Mouse (Mus musculus): ENCODE data around the gene Kif14. TPM values are rescaled to one million over a fixed set of nuclear protein-coding genes. Genes with fewer than 3 reads are reported as not detected.

Gene Kif14
- total RNA-seq, 1 experiment, result 12.2 TPM

- H3K4me3 ChIP-seq (ENCODE audit: insufficient read depth in 1 of 2, low read depth in 1 of 2, low read length in 2 of 2, poor library complexity in 1 of 2, severe bottlenecking in 1 of 2), result peak overlapping the region in 1 of 2 experiments; percentile 22; a peak in 2 of 4 replicates
- no peaks in the 10 kb centered on the region for H3K9me3 ChIP-seq (ENCODE audit: control insufficient read depth, insufficient read depth, low read depth, low read length)
- no peaks in the 10 kb centered on the region for H3K36me3 ChIP-seq (ENCODE audit: control insufficient read depth, insufficient read depth, low read length, poor library complexity, severe bottlenecking)
- peaks cover 2 to 6% of the 10 kb centered on the region in 2 experiments; a peak in 3 of 4 replicates for H3K4me1 ChIP-seq (ENCODE audit: control insufficient read depth in 2 of 2, insufficient read depth in 2 of 2, low read length in 2 of 2, poor library complexity in 1 of 2)
- TF ChIP-seq MAFK (IDR thresholded peaks at IDR 0.05; ENCODE audit: insufficient read depth, low read depth, low read length) (no peak), CHD2 (IDR thresholded peaks at IDR 0.05; ENCODE audit: low read depth, low read length) (no peak), ZC3H11A (IDR thresholded peaks at IDR 0.05; ENCODE audit: borderline replicate concordance, low read depth, low read length) (no peak), HCFC1 (IDR thresholded peaks at IDR 0.05; ENCODE audit: borderline replicate concordance, insufficient read depth, low read length) (no peak), ZNF384 (IDR thresholded peaks at IDR 0.05; ENCODE audit: low read depth, low read length) (no peak)
- H3K27ac ChIP-seq (ENCODE audit: insufficient read depth, low read depth, low read length, poor library complexity, severe bottlenecking), result no peak overlapping the region
- no peak for DNase-seq (ENCODE audit: low read depth, low spot score)
- H3K9ac ChIP-seq (ENCODE audit: insufficient read depth, low read depth, low read length, poor library complexity, severe bottlenecking), result no peak overlapping the region
- in situ Hi-C loops (cut with MboI; ENCODE audit: low sequenced_read_pairs in 2 of 2, unreplicated experiment in 2 of 2), result no loop called here
These were observed 3.7 kb upstream of the Kif14 start for GRCm38 (mm10) chr1:136462443-136462842.

GRCm38 (mm10) chr1:136465168-136465567, 975 bp upstream of the Kif14 start:
- no peak overlapping the region for H3K4me3 ChIP-seq (ENCODE audit: insufficient read depth in 1 of 2, low read depth in 1 of 2, low read length in 2 of 2, poor library complexity in 1 of 2, severe bottlenecking in 1 of 2)
- H3K27ac ChIP-seq (ENCODE audit: insufficient read depth, low read depth, low read length, poor library complexity, severe bottlenecking), result no peak overlapping the region
- H3K9ac ChIP-seq (ENCODE audit: insufficient read depth, low read depth, low read length, poor library complexity, severe bottlenecking), result no peak overlapping the region
- H3K36me3 ChIP-seq (ENCODE audit: control insufficient read depth, insufficient read depth, low read length, poor library complexity, severe bottlenecking), result peaks cover 10% of the 10 kb centered on the region
- H3K4me1 ChIP-seq (ENCODE audit: control insufficient read depth in 2 of 2, insufficient read depth in 2 of 2, low read length in 2 of 2, poor library complexity in 1 of 2), result peaks cover 6 to 9% of the 10 kb centered on the region in 2 experiments
- TF ChIP-seq HCFC1 (IDR thresholded peaks at IDR 0.05; ENCODE audit: borderline replicate concordance, insufficient read depth, low read length) (no peak), MAFK (IDR thresholded peaks at IDR 0.05; ENCODE audit: insufficient read depth, low read depth, low read length) (no peak), CHD2 (IDR thresholded peaks at IDR 0.05; ENCODE audit: low read depth, low read length) (no peak)
- in situ Hi-C loops (cut with MboI; ENCODE audit: low sequenced_read_pairs in 2 of 2, unreplicated experiment in 2 of 2), result no loop called here
- DNase-seq (ENCODE audit: low read depth, low spot score), result no peak
- no peaks in the 10 kb centered on the region for H3K9me3 ChIP-seq (ENCODE audit: control insufficient read depth, insufficient read depth, low read depth, low read length)

- Histone ChIP-seq H3K9me3 (ENCODE audit: control insufficient read depth, insufficient read depth, low read depth, low read length) (no peaks in the 10 kb centered on the region), H3K36me3 (ENCODE audit: control insufficient read depth, insufficient read depth, low read length, poor library complexity, severe bottlenecking) (peaks cover 17% of the 10 kb centered on the region), H3K9ac (ENCODE audit: insufficient read depth, low read depth, low read length, poor library complexity, severe bottlenecking) (no peak overlapping the region; the same call in 1 of the 2 replicates), H3K4me1 (ENCODE audit: control insufficient read depth in 2 of 2, insufficient read depth in 2 of 2, low read length in 2 of 2, poor library complexity in 1 of 2) (peaks cover 7 to 9% of the 10 kb centered on the region in 2 experiments), H3K27ac (ENCODE audit: insufficient read depth, low read depth, low read length, poor library complexity, severe bottlenecking) (no peak overlapping the region), H3K4me3 (ENCODE audit: insufficient read depth in 1 of 2, low read depth in 1 of 2, low read length in 2 of 2, poor library complexity in 1 of 2, severe bottlenecking in 1 of 2) (no peak overlapping the region)
- no peak for DNase-seq (ENCODE audit: low read depth, low spot score)
- in situ Hi-C loops (cut with MboI; ENCODE audit: low sequenced_read_pairs in 2 of 2, unreplicated experiment in 2 of 2), result no loop called here
- TF ChIP-seq CHD2 (IDR thresholded peaks at IDR 0.05; ENCODE audit: low read depth, low read length), result no peak
- TF ChIP-seq ZC3H11A (IDR thresholded peaks at IDR 0.05; ENCODE audit: borderline replicate concordance, low read depth, low read length), result no peak
- no peak for TF ChIP-seq MAFK (IDR thresholded peaks at IDR 0.05; ENCODE audit: insufficient read depth, low read depth, low read length)
- TF ChIP-seq ZNF384 (IDR thresholded peaks at IDR 0.05; ENCODE audit: low read depth, low read length), result no peak
These were observed 3.3 kb downstream of the Kif14 start for GRCm38 (mm10) chr1:136469408-136469807.

GRCm38 (mm10) chr1:136470471-136470870, 4.3 kb downstream of the Kif14 start:
- in situ Hi-C loops (cut with MboI; ENCODE audit: low sequenced_read_pairs in 2 of 2, unreplicated experiment in 2 of 2), result no loop called here
- no peak for DNase-seq (ENCODE audit: low read depth, low spot score)
- no peak overlapping the region for H3K9ac ChIP-seq (ENCODE audit: insufficient read depth, low read depth, low read length, poor library complexity, severe bottlenecking)
- H3K36me3 ChIP-seq (ENCODE audit: control insufficient read depth, insufficient read depth, low read length, poor library complexity, severe bottlenecking), result peaks cover 17% of the 10 kb centered on the region
- TF ChIP-seq HCFC1 (IDR thresholded peaks at IDR 0.05; ENCODE audit: borderline replicate concordance, insufficient read depth, low read length) (no peak), ZNF384 (IDR thresholded peaks at IDR 0.05; ENCODE audit: low read depth, low read length) (no peak), MAFK (IDR thresholded peaks at IDR 0.05; ENCODE audit: insufficient read depth, low read depth, low read length) (no peak), ZC3H11A (IDR thresholded peaks at IDR 0.05; ENCODE audit: borderline replicate concordance, low read depth, low read length) (no peak), CHD2 (IDR thresholded peaks at IDR 0.05; ENCODE audit: low read depth, low read length) (no peak)
- no peaks in the 10 kb centered on the region for H3K9me3 ChIP-seq (ENCODE audit: control insufficient read depth, insufficient read depth, low read depth, low read length)
- peak overlapping the region; percentile 51; the same call in 1 of the 2 replicates for H3K27ac ChIP-seq (ENCODE audit: insufficient read depth, low read depth, low read length, poor library complexity, severe bottlenecking)
- H3K4me1 ChIP-seq (ENCODE audit: control insufficient read depth in 2 of 2, insufficient read depth in 2 of 2, low read length in 2 of 2, poor library complexity in 1 of 2), result peaks cover 7 to 9% of the 10 kb centered on the region in 2 experiments
- H3K4me3 ChIP-seq (ENCODE audit: insufficient read depth in 1 of 2, low read depth in 1 of 2, low read length in 2 of 2, poor library complexity in 1 of 2, severe bottlenecking in 1 of 2), result peak overlapping the region in 1 of 2 experiments; percentile 30; a peak in 1 of 4 replicates

GRCm38 (mm10) chr1:136491681-136492080, 25.5 kb downstream of the Kif14 start:
- Histone ChIP-seq H3K4me3 (ENCODE audit: insufficient read depth in 1 of 2, low read depth in 1 of 2, low read length in 2 of 2, poor library complexity in 1 of 2, severe bottlenecking in 1 of 2) (no peak overlapping the region), H3K9me3 (ENCODE audit: control insufficient read depth, insufficient read depth, low read depth, low read length) (no peaks in the 10 kb centered on the region), H3K9ac (ENCODE audit: insufficient read depth, low read depth, low read length, poor library complexity, severe bottlenecking) (no peak overlapping the region), H3K36me3 (ENCODE audit: control insufficient read depth, insufficient read depth, low read length, poor library complexity, severe bottlenecking) (peaks cover 43% of the 10 kb centered on the region), H3K27ac (ENCODE audit: insufficient read depth, low read depth, low read length, poor library complexity, severe bottlenecking) (no peak overlapping the region), H3K4me1 (ENCODE audit: control insufficient read depth in 2 of 2, insufficient read depth in 2 of 2, low read length in 2 of 2, poor library complexity in 1 of 2) (no peaks in the 10 kb centered on the region)
- DNase-seq (ENCODE audit: low read depth, low spot score), result no peak
- in situ Hi-C loops (cut with MboI; ENCODE audit: low sequenced_read_pairs in 2 of 2, unreplicated experiment in 2 of 2), result no loop called here
- no peak for TF ChIP-seq HCFC1 (IDR thresholded peaks at IDR 0.05; ENCODE audit: borderline replicate concordance, insufficient read depth, low read length)
- TF ChIP-seq ZC3H11A (IDR thresholded peaks at IDR 0.05; ENCODE audit: borderline replicate concordance, low read depth, low read length), result no peak
- TF ChIP-seq ZNF384 (IDR thresholded peaks at IDR 0.05; ENCODE audit: low read depth, low read length), result no peak
- TF ChIP-seq CHD2 (IDR thresholded peaks at IDR 0.05; ENCODE audit: low read depth, low read length), result no peak
- no peak for TF ChIP-seq MAFK (IDR thresholded peaks at IDR 0.05; ENCODE audit: insufficient read depth, low read depth, low read length)
